8 mouse cellular contexts compared by ENCODE assay signal in genomic region chr8:85037366-85037680, GRCm38 (mm10). TPM values are rescaled to one million over a fixed set of nuclear protein-coding genes. Genes with fewer than 3 reads are reported as not detected.
DNase-seq lines count a peak whose midpoint lies in the region; ATAC-seq lines count a peak whose summit lies in the region.
"Had no signal": no experiment of that assay in that cellular context is flagged by ENCODE, and none has a peak within 500 bp of the region (broad histone marks: within the 10 kb centered on the region; RNA-seq: fewer than 3 reads in every experiment).

No protein-coding gene starts in this region.

- H3K9ac ChIP-seq in lung, embryonic 15.5 days: peak overlapping the region; percentile 93
- H3K9ac ChIP-seq in embryonic facial prominence, embryonic 11.5 days (replicated peaks; ENCODE audit: low read length): peak overlapping the region; percentile 92
- H3K9ac ChIP-seq in intestine, embryonic 15.5 days: peak overlapping the region; percentile 94
- H3K9ac ChIP-seq in neural tube, embryonic 12.5 days: peak overlapping the region; percentile 95

- WGBS in lung, embryonic 15.5 days: under 1% methylated on average over 14 of the region's 14 CpGs
- under 1% methylated on average over 14 of the region's 14 CpGs for WGBS in embryonic facial prominence, embryonic 11.5 days
- under 1% methylated on average over 13 of the region's 14 CpGs for WGBS in intestine, embryonic 15.5 days
- under 1% methylated on average over 14 of the region's 14 CpGs for WGBS in neural tube, embryonic 12.5 days

- no peak for DNase-seq in lung, adult 18-20 months
- DNase-seq in embryonic facial prominence, embryonic 11.5 days (ENCODE audit: low spot score): peak; percentile 73
- no peak for DNase-seq in gastrocnemius, postnatal 4 days (ENCODE audit: low spot score in 2 of 2)
- DNase-seq in ovary, postnatal 36 days (ENCODE audit: low spot score): no peak

- H3K36me3 ChIP-seq in lung, embryonic 15.5 days: peaks cover 38% of the 10 kb centered on the region
- H3K36me3 ChIP-seq in embryonic facial prominence, embryonic 11.5 days (replicated peaks; ENCODE audit: control insufficient read depth, insufficient read depth, low read depth, low read length): peaks cover 4% of the 10 kb centered on the region
- H3K36me3 ChIP-seq in intestine, embryonic 15.5 days: 0 out of 2 replicates have a peak, but pooled peaks cover 8% of the 10 kb centered on the region
- H3K36me3 ChIP-seq in neural tube, embryonic 12.5 days: peaks cover 39% of the 10 kb centered on the region

- H3K4me3 ChIP-seq in lung, embryonic 15.5 days: peak overlapping the region; percentile 90
- H3K4me3 ChIP-seq in embryonic facial prominence, embryonic 11.5 days (ENCODE audit: low read depth, low read length): peak overlapping the region; percentile 83
- peak overlapping the region; percentile 85 for H3K4me3 ChIP-seq in intestine, embryonic 15.5 days (replicated peaks)
- H3K4me3 ChIP-seq in neural tube, embryonic 12.5 days: peak overlapping the region; percentile 89

- no peaks in the 10 kb centered on the region for H3K27me3 ChIP-seq in lung, embryonic 15.5 days
- no peaks in the 10 kb centered on the region for H3K27me3 ChIP-seq in embryonic facial prominence, embryonic 11.5 days (ENCODE audit: control insufficient read depth, insufficient read depth, low read length)
- no peaks in the 10 kb centered on the region for H3K27me3 ChIP-seq in intestine, embryonic 15.5 days (replicated peaks)
- no peaks in the 10 kb centered on the region for H3K27me3 ChIP-seq in neural tube, embryonic 12.5 days (replicated peaks)

- peak overlapping the region; percentile 86 for H3K4me2 ChIP-seq in lung, embryonic 15.5 days
- peak overlapping the region; percentile 84 for H3K4me2 ChIP-seq in embryonic facial prominence, embryonic 11.5 days (ENCODE audit: low read depth, low read length)
- H3K4me2 ChIP-seq in intestine, embryonic 15.5 days (replicated peaks): peak overlapping the region; percentile 88
- peak overlapping the region; percentile 99 for H3K4me2 ChIP-seq in neural tube, embryonic 12.5 days (replicated peaks)

- peak overlapping the region; percentile 100 for H3K27ac ChIP-seq in lung, embryonic 15.5 days
- H3K27ac ChIP-seq in embryonic facial prominence, embryonic 11.5 days (replicated peaks; ENCODE audit: low read depth, low read length): peak overlapping the region; percentile 99
- peak overlapping the region; percentile 100 for H3K27ac ChIP-seq in intestine, embryonic 15.5 days
- peak overlapping the region; percentile 98 for H3K27ac ChIP-seq in neural tube, embryonic 12.5 days

- H3K9me3 ChIP-seq in lung, embryonic 15.5 days: no peaks in the 10 kb centered on the region
- H3K9me3 ChIP-seq in embryonic facial prominence, embryonic 11.5 days (replicated peaks; ENCODE audit: control insufficient read depth, low read length): no peaks in the 10 kb centered on the region
- no peaks in the 10 kb centered on the region for H3K9me3 ChIP-seq in intestine, embryonic 15.5 days
- no peaks in the 10 kb centered on the region for H3K9me3 ChIP-seq in neural tube, embryonic 12.5 days

- H3K4me1 ChIP-seq in lung, embryonic 15.5 days: peaks cover 34% of the 10 kb centered on the region
- H3K4me1 ChIP-seq in embryonic facial prominence, embryonic 11.5 days (ENCODE audit: control insufficient read depth, insufficient read depth, low read length): peaks cover 3% of the 10 kb centered on the region
- peaks cover 13% of the 10 kb centered on the region; the same call in 1 of the 2 replicates for H3K4me1 ChIP-seq in intestine, embryonic 15.5 days (replicated peaks)
- peaks cover 30% of the 10 kb centered on the region for H3K4me1 ChIP-seq in neural tube, embryonic 12.5 days

- ATAC-seq in lung, embryonic 15.5 days (ENCODE audit: borderline replicate concordance, extremely low read depth, low FRiP score, low TSS enrichment): peak; percentile 44; the same call in 1 of the 2 replicates
- ATAC-seq in embryonic facial prominence, embryonic 11.5 days (replicated peaks; ENCODE audit: insufficient number of reproducible peaks, low FRiP score, low TSS enrichment, low read depth): peak; percentile 75
- ATAC-seq in intestine, embryonic 15.5 days: peak; percentile 37
- peak; percentile 75 for ATAC-seq in neural tube, embryonic 12.5 days (ENCODE audit: low FRiP score, low read depth)

RNA-seq across cellular contexts. Expression of gene Tnpo2, which starts 0.6 kb away (rescaled TPM):
- 29.1 and 32.3 TPM in 2 replicates for polyA plus RNA-seq in lung, embryonic 15.5 days (2015; fragmentation: Nextera tagmentation; extraction: Ambion mirVana)
- polyA plus RNA-seq in embryonic facial prominence, embryonic 11.5 days (2014; fragmentation: Nextera tagmentation; extraction: Ambion mirVana): 17.0 and 20.5 TPM in 2 replicates
- 28.1 and 29.4 TPM in 2 replicates for polyA plus RNA-seq in intestine, embryonic 15.5 days (2015; fragmentation: Nextera tagmentation; extraction: Ambion mirVana)
- polyA plus RNA-seq in neural tube, embryonic 12.5 days (2016; fragmentation: Nextera tagmentation; extraction: Ambion mirVana): 39.2 and 40.4 TPM in 2 replicates
- total RNA-seq in gastrocnemius, postnatal 4 days (2021): 10 to 100 TPM; 42.8 to 46.7 TPM

RNA-seq across cellular contexts. Expression of gene Trir, which starts 10.7 kb away (rescaled TPM):
- 107 and 118 TPM in 2 replicates for polyA plus RNA-seq in lung, embryonic 15.5 days (2015; fragmentation: Nextera tagmentation; extraction: Ambion mirVana)
- polyA plus RNA-seq in embryonic facial prominence, embryonic 11.5 days (2014; fragmentation: Nextera tagmentation; extraction: Ambion mirVana): 172 and 178 TPM in 2 replicates
- polyA plus RNA-seq in intestine, embryonic 15.5 days (2015; fragmentation: Nextera tagmentation; extraction: Ambion mirVana): 110 and 113 TPM in 2 replicates
- 180 and 189 TPM in 2 replicates for polyA plus RNA-seq in neural tube, embryonic 12.5 days (2016; fragmentation: Nextera tagmentation; extraction: Ambion mirVana)
- total RNA-seq in gastrocnemius, postnatal 4 days (2021): 100 to 1,000 TPM; 126 to 127 TPM

RNA-seq across cellular contexts. Expression of gene Asna1, which starts 12.2 kb away (rescaled TPM):
- 124 and 128 TPM in 2 replicates for polyA plus RNA-seq in lung, embryonic 15.5 days (2015; fragmentation: Nextera tagmentation; extraction: Ambion mirVana)
- 130 and 132 TPM in 2 replicates for polyA plus RNA-seq in embryonic facial prominence, embryonic 11.5 days (2014; fragmentation: Nextera tagmentation; extraction: Ambion mirVana)
- polyA plus RNA-seq in intestine, embryonic 15.5 days (2015; fragmentation: Nextera tagmentation; extraction: Ambion mirVana): 125 and 130 TPM in 2 replicates
- polyA plus RNA-seq in neural tube, embryonic 12.5 days (2016; fragmentation: Nextera tagmentation; extraction: Ambion mirVana): 144 and 150 TPM in 2 replicates
- total RNA-seq in gastrocnemius, postnatal 4 days (2021): 10 to 100 TPM; 51.7 to 56.5 TPM

RNA-seq across cellular contexts. Expression of gene Fbxw9, which starts 22.5 kb away (rescaled TPM):
- 27.9 and 28.4 TPM in 2 replicates for polyA plus RNA-seq in lung, embryonic 15.5 days (2015; fragmentation: Nextera tagmentation; extraction: Ambion mirVana)
- 20.4 and 21.2 TPM in 2 replicates for polyA plus RNA-seq in embryonic facial prominence, embryonic 11.5 days (2014; fragmentation: Nextera tagmentation; extraction: Ambion mirVana)
- 25.2 and 27.4 TPM in 2 replicates for polyA plus RNA-seq in intestine, embryonic 15.5 days (2015; fragmentation: Nextera tagmentation; extraction: Ambion mirVana)
- 38.1 and 40.5 TPM in 2 replicates for polyA plus RNA-seq in neural tube, embryonic 12.5 days (2016; fragmentation: Nextera tagmentation; extraction: Ambion mirVana)
- total RNA-seq in gastrocnemius, postnatal 4 days (2021): 10 to 100 TPM; 10.6 to 12.9 TPM

RNA-seq across cellular contexts. Expression of gene Best2, which starts 23.0 kb away (rescaled TPM):
- polyA plus RNA-seq in lung, embryonic 15.5 days (2015; fragmentation: Nextera tagmentation; extraction: Ambion mirVana): not detected in 2 replicates
- polyA plus RNA-seq in embryonic facial prominence, embryonic 11.5 days (2014; fragmentation: Nextera tagmentation; extraction: Ambion mirVana): not detected in 2 replicates
- polyA plus RNA-seq in intestine, embryonic 15.5 days (2015; fragmentation: Nextera tagmentation; extraction: Ambion mirVana): 0.14 and 0.76 TPM in 2 replicates
- polyA plus RNA-seq in neural tube, embryonic 12.5 days (2016; fragmentation: Nextera tagmentation; extraction: Ambion mirVana): not detected in 2 replicates
- not detected for total RNA-seq in gastrocnemius, postnatal 4 days (2021)
- total RNA-seq: hematopoietic stem cell, adult 5-6 weeks had no signal
